Mouse (Mus musculus) forebrain, embryonic 12.5 days (tissue): ENCODE measurements around the gene Rrp8. TPM values are rescaled to one million over a fixed set of nuclear protein-coding genes. Genes with fewer than 3 reads are reported as not detected.
"Not testable (repeated sequence)": the region's sequence is repeated elsewhere in the genome, so short reads cannot be mapped to it uniquely, and the experiment has no call there.

Experiments used
- ATAC-seq: fragments of 200-750 bp; cut with Nextera tagmentation; 2 replicates; pipeline ENCODE4 v1.8.0; 2017; ENCODE audit warnings: moderate TSS enrichment; ENCODE audit not compliant: low FRiP score
- H3K27ac ChIP-seq: fragments of 300-500 bp; sonication (generic); 2 replicates; pipeline ENCODE4 v1.5.1; 2016; ENCODE audit warnings: mild to moderate bottlenecking
- H3K27me3 ChIP-seq: fragments of 300-500 bp; sonication (generic); 2 replicates; pipeline ENCODE4 v1.6.1; 2016; ENCODE audit warnings: mild to moderate bottlenecking
- H3K36me3 ChIP-seq: fragments of 300-500 bp; sonication (generic); replicated peaks from 2 replicates; pipeline ENCODE4 v1.6.1; 2016; ENCODE audit warnings: mild to moderate bottlenecking
- H3K4me1 ChIP-seq: fragments of 300-500 bp; sonication (generic); 2 replicates; pipeline ENCODE4 v1.6.1; 2016
- H3K4me2 ChIP-seq: fragments of 300-500 bp; sonication (generic); 2 replicates; pipeline ENCODE4 v1.6.1; 2016; ENCODE audit warnings: mild to moderate bottlenecking, moderate library complexity
- H3K4me3 ChIP-seq: fragments of 300-500 bp; sonication (generic); replicated peaks from 2 replicates; pipeline ENCODE4 v1.5.1; 2016; ENCODE audit warnings: mild to moderate bottlenecking
- H3K9ac ChIP-seq: fragments of 300-500 bp; sonication (generic); 2 replicates; pipeline ENCODE4 v1.6.1; 2016; ENCODE audit warnings: mild to moderate bottlenecking
- H3K9me3 ChIP-seq: fragments of 300-500 bp; sonication (generic); 2 replicates; pipeline ENCODE4 v1.6.1; 2016
- WGBS: fragments of 180-500 bp; shearing (Covaris S2); methylation state at CpG from one replicate; pipeline ENCODE4 v1.1.7; 2016; 5-methylcytosine and 5-hydroxymethylcytosine counted together
- polyA plus RNA-seq: library from polyadenylated mRNA; unstranded; fragments of >200 nt; fragmentation: Nextera tagmentation; extraction: Ambion mirVana; gene quantifications from 2 replicates; pipeline ENCODE4 v1.2.1, GENCODE M21; 2016

Gene Rrp8
- polyA plus RNA-seq, 1 experiment from 2014 or later = 39.5 TPM

DNA sequence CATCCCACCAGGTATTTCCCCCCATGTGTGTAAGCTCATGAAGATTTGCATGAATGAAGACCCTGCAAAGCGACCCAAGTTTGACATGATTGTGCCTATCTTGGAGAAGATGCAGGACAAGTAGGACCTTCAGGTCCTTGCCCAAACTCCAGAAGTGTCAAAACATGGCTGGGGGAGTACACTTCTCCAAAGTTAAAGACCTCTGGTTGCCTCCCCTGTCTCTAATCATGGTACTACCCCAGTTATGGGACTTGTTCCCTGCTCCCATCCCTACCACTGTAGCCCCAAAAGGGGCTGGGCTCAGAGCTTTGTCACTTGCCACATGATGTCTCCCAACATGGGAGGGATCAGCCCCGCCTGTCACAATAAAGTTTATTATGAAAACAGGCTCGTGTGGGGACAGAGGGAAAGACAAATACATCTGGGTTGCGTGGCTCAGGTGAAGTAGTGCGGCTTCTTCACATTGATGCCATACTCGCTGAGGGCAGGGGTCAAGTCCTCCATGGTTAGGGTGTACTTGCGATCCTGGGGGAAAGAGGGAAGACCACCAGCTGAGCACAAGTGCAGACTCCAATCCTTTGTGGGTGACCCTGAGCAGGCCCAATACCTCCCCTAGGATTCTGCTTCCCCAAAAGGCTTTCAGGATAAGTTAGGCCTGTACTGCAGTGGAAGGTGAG lies 5.5 kb upstream of the Rrp8 start:
- H3K9ac ChIP-seq, H3K27ac ChIP-seq, H3K9me3 ChIP-seq, ATAC-seq, H3K27me3 ChIP-seq: not testable (repeated sequence)
- H3K4me1 ChIP-seq = peaks cover 24% of the 10 kb centered on the region
- H3K4me3 ChIP-seq = peak overlapping the region; percentile 93
- peaks cover 47% of the 10 kb centered on the region for H3K36me3 ChIP-seq
- 87% methylated on average over 7 of the region's 7 CpGs for WGBS
- H3K4me2 ChIP-seq = peak overlapping the region; percentile 92

- Histone ChIP-seq H3K4me2 (no peak overlapping the region), H3K36me3 (peaks cover 47% of the 10 kb centered on the region), H3K4me3 (no peak overlapping the region), H3K4me1 (peaks cover 29% of the 10 kb centered on the region), H3K27me3 (no peaks in the 10 kb centered on the region), H3K27ac (no peak overlapping the region), H3K9me3 (no peaks in the 10 kb centered on the region), H3K9ac (no peak overlapping the region)
- ATAC-seq = no peak
- 93% methylated on average over 9 of the region's 9 CpGs for WGBS
These were observed 4.8 kb upstream of the Rrp8 start for GRCm38 (mm10) chr7:105741978-105742377.

DNA sequence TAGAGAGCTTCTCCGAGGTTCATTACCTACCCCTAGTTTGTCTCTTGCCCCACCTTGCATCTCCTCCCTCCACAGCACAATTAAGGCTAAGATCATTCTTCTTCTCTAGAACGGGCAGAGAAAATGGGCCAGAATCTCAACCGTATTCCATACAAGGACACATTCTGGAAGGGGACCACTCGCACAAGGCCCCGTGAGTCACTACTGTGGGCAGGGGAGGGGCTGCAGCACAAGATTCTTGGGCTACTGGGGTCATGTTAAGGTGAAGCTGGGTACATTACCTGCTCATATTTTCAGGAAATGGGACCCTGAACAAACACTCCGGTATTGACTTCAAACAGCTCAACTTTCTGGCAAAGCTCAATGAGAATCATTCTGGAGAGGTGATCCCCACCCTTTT lies 3.7 kb upstream of the Rrp8 start:
- WGBS = 87% methylated on average over 6 of the region's 6 CpGs

GRCm38 (mm10) chr7:105740089-105740795 lies 3.1 kb upstream of the Rrp8 start:
- no peaks in the 10 kb centered on the region for H3K9me3 ChIP-seq
- no peak for ATAC-seq
- no peak overlapping the region for H3K4me2 ChIP-seq
- H3K27me3 ChIP-seq = no peaks in the 10 kb centered on the region
- 82% methylated on average over 13 of the region's 13 CpGs for WGBS
- H3K27ac ChIP-seq = no peak overlapping the region
- H3K4me1 ChIP-seq = peaks cover 35% of the 10 kb centered on the region
- H3K36me3 ChIP-seq = peaks cover 38% of the 10 kb centered on the region
- no peak overlapping the region for H3K4me3 ChIP-seq
- H3K9ac ChIP-seq = no peak overlapping the region

More for the DNA sequence above, 3.7 kb upstream of the Rrp8 start:
- H3K4me3 ChIP-seq = no peak overlapping the region
- H3K4me1 ChIP-seq = peaks cover 29% of the 10 kb centered on the region
- no peak for ATAC-seq
- peaks cover 38% of the 10 kb centered on the region for H3K36me3 ChIP-seq
- no peaks in the 10 kb centered on the region for H3K9me3 ChIP-seq
- no peak overlapping the region for H3K9ac ChIP-seq
- no peak overlapping the region for H3K27ac ChIP-seq
- no peak overlapping the region for H3K4me2 ChIP-seq
- H3K27me3 ChIP-seq = no peaks in the 10 kb centered on the region

GRCm38 (mm10) chr7:105738948-105739347 lies 1.8 kb upstream of the Rrp8 start:
- Histone ChIP-seq H3K9ac (no peak overlapping the region), H3K27me3 (no peaks in the 10 kb centered on the region), H3K4me2 (no peak overlapping the region), H3K4me3 (no peak overlapping the region), H3K9me3 (no peaks in the 10 kb centered on the region), H3K4me1 (peaks cover 34% of the 10 kb centered on the region), H3K36me3 (peaks cover 47% of the 10 kb centered on the region), H3K27ac (no peak overlapping the region)
- no peak for ATAC-seq
- WGBS = 40% methylated on average over 3 of the region's 3 CpGs

GRCm38 (mm10) chr7:105738286-105738685 lies 1.1 kb upstream of the Rrp8 start:
- no peak overlapping the region for H3K4me3 ChIP-seq
- H3K4me1 ChIP-seq = peaks cover 30% of the 10 kb centered on the region
- no peak for ATAC-seq
- 91% methylated on average over 2 of the region's 2 CpGs for WGBS
- H3K9me3 ChIP-seq = no peaks in the 10 kb centered on the region
- peaks cover 54% of the 10 kb centered on the region for H3K36me3 ChIP-seq
- H3K27ac ChIP-seq = no peak overlapping the region
- H3K27me3 ChIP-seq = no peaks in the 10 kb centered on the region
- no peak overlapping the region for H3K9ac ChIP-seq
- H3K4me2 ChIP-seq = peak overlapping the region; percentile 86

- no peaks in the 10 kb centered on the region for H3K9me3 ChIP-seq
- H3K27me3 ChIP-seq = no peaks in the 10 kb centered on the region
- H3K4me1 ChIP-seq = peaks cover 25% of the 10 kb centered on the region
- H3K36me3 ChIP-seq = peaks cover 55% of the 10 kb centered on the region
- ATAC-seq = no peak
- peak overlapping the region; percentile 86 for H3K4me2 ChIP-seq
- H3K9ac ChIP-seq = peak overlapping the region; percentile 86
- H3K27ac ChIP-seq = no peak overlapping the region
- peak overlapping the region; percentile 78 for H3K4me3 ChIP-seq
- 45% methylated on average over 3 of the region's 3 CpGs for WGBS
These were observed 463 bp upstream of the Rrp8 start for GRCm38 (mm10) chr7:105737648-105738047.

- H3K9ac ChIP-seq = peak within 1 kb of the TSS; percentile 86
- peak within 1 kb of the TSS; percentile 82 for H3K27ac ChIP-seq
- peaks cover 25% of the 10 kb centered on the region for H3K4me1 ChIP-seq
- H3K9me3 ChIP-seq = no peaks in the 10 kb centered on the region
- ATAC-seq = peak; percentile 97
- peaks cover 54% of the 10 kb centered on the region for H3K36me3 ChIP-seq
- no peaks in the 10 kb centered on the region for H3K27me3 ChIP-seq
- peak within 1 kb of the TSS; percentile 78 for H3K4me3 ChIP-seq
- under 1% methylated on average over 44 of the region's 62 CpGs for WGBS
- H3K4me2 ChIP-seq = peak within 1 kb of the TSS; percentile 86
These were observed 802 bp downstream of the Rrp8 start, which contains the start of gene Ilk for GRCm38 (mm10) chr7:105736264-105736901. Gene Ilk, plus strand, starts transcription at chr7:105736592.

GRCm38 (mm10) chr7:105735464-105735863 lies 1.7 kb downstream of the Rrp8 start:
- peaks cover 54% of the 10 kb centered on the region for H3K36me3 ChIP-seq
- WGBS = 53% methylated on average over 4 of the region's 4 CpGs
- not testable (repeated sequence) for ATAC-seq, H3K27ac ChIP-seq, H3K27me3 ChIP-seq, H3K9me3 ChIP-seq
- peak overlapping the region; percentile 86 for H3K4me2 ChIP-seq
- peak overlapping the region; percentile 78 for H3K4me3 ChIP-seq
- peaks cover 25% of the 10 kb centered on the region for H3K4me1 ChIP-seq
- H3K9ac ChIP-seq = peak overlapping the region; percentile 86

DNA sequence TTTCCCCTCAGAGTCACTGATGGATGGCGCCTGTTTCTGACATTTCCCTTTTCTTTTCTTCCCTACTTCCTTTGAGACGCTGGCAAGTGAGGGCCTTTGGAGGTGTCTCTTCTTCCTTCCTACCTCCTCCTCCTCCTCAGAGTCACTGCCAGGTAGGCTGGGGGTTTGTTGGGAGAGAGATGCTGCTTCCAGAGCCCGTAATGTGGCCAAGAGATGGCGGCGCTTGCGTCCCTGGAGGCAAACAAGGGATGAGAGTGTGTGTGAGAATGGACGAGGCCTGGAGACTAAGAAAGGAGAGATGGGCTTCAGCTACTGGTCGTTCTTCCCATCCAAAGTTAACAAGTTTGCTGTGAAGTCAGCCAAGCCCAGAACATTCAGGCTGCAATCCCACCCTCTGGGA lies 2.4 kb downstream of the Rrp8 start:
- H3K4me3 ChIP-seq = no peak overlapping the region; the same call in 1 of the 2 replicates

GRCm38 (mm10) chr7:105733836-105734235 lies 3.3 kb downstream of the Rrp8 start:
- no peak for ATAC-seq
- no peak overlapping the region for H3K9ac ChIP-seq
- H3K9me3 ChIP-seq = no peaks in the 10 kb centered on the region
- H3K36me3 ChIP-seq = peaks cover 53% of the 10 kb centered on the region
- no peak overlapping the region for H3K4me3 ChIP-seq
- 98% methylated on average over 11 of the region's 11 CpGs for WGBS
- H3K27me3 ChIP-seq = no peaks in the 10 kb centered on the region
- peaks cover 32% of the 10 kb centered on the region for H3K4me1 ChIP-seq
- H3K4me2 ChIP-seq = no peak overlapping the region
- no peak overlapping the region for H3K27ac ChIP-seq

More for the DNA sequence above, 2.4 kb downstream of the Rrp8 start:
- no peak overlapping the region for H3K9ac ChIP-seq
- H3K27ac ChIP-seq = no peak overlapping the region
- peaks cover 26% of the 10 kb centered on the region for H3K4me1 ChIP-seq
- no peaks in the 10 kb centered on the region for H3K27me3 ChIP-seq
- no peaks in the 10 kb centered on the region for H3K9me3 ChIP-seq
- H3K36me3 ChIP-seq = peaks cover 52% of the 10 kb centered on the region
- 89% methylated on average over 8 of the region's 8 CpGs for WGBS
- no peak overlapping the region for H3K4me2 ChIP-seq
- ATAC-seq = no peak

DNA sequence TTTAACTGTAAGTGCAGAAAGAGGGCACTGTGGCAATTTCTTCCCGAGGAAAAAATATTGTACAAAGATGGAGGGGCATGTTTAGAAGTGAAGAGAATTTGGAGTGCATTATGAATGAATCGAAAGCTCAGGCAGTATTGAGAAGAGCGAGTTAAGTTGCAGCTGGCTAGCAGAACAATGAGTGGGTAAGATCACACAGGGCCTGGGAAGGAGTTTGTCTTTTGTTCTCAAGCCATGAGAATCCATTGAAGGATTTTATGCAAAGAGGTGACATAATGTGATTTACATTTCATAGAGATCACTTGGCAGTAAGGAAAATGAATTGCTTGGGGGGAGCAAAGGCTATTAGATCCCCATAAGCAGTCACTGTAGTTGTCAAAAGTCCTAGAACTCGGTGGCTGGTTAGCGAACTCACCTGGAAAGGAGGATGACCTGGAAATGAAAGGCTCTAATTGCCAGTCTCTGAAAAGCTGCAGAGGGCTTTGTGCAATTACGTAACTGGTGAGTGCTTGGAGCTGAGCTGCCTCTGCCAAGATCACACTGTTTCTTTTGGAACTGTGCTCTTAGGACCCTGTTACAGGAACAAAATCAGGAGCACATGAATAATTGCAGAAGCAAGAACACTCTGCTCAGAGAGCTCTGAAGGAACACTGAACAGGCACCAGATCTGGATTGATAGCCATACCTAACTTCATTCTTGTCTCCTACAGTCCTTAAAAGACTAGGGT lies 8.3 kb downstream of the Rrp8 start:
- Histone ChIP-seq H3K9ac (no peak overlapping the region), H3K27me3 (no peaks in the 10 kb centered on the region), H3K9me3 (no peaks in the 10 kb centered on the region), H3K36me3 (peaks cover 43% of the 10 kb centered on the region), H3K4me2 (peak overlapping the region; percentile 2; the same call in 1 of the 2 replicates), H3K4me3 (no peak overlapping the region), H3K4me1 (peaks cover 15% of the 10 kb centered on the region), H3K27ac (peak overlapping the region; percentile 78)
- 30% methylated on average over 6 of the region's 6 CpGs for WGBS
- ATAC-seq = peak; percentile 15; the same call in 1 of the 2 replicates
